Mouse (Mus musculus) intestine, embryonic 15.5 days (tissue): Measurements from ENCODE around the gene Mettl7a3. TPM values are rescaled to one million over a fixed set of nuclear protein-coding genes. Genes with fewer than 3 reads are reported as not detected.
A peak's percentile ranks its signal among the peaks of the same experiment; 100 is the strongest.
"Not testable (repeated sequence)": the region's sequence is repeated elsewhere in the genome, so short reads cannot be mapped to it uniquely, and the experiment has no call there.

Experiments
- ATAC-seq: fragments of 200-750 bp; cut with Nextera tagmentation; 2 replicates; pipeline ENCODE4 v1.8.0; 2017; ENCODE audit warnings: moderate TSS enrichment, moderate library complexity
- H3K27ac ChIP-seq: fragments of 300-500 bp; sonication (generic); 2 replicates; pipeline ENCODE4 v1.5.1; 2015; ENCODE audit warnings: mild to moderate bottlenecking, inconsistent platforms
- H3K27me3 ChIP-seq: fragments of 300-500 bp; sonication (generic); replicated peaks from 2 replicates; pipeline ENCODE4 v1.6.1; 2015; ENCODE audit warnings: inconsistent platforms
- H3K36me3 ChIP-seq: fragments of 300-500 bp; sonication (generic); 2 replicates; pipeline ENCODE4 v1.6.1; 2015; ENCODE audit warnings: inconsistent platforms
- H3K4me1 ChIP-seq: fragments of 300-500 bp; sonication (generic); replicated peaks from 2 replicates; pipeline ENCODE4 v1.6.1; 2015; ENCODE audit warnings: inconsistent platforms
- H3K4me2 ChIP-seq: fragments of 300-500 bp; sonication (generic); replicated peaks from 2 replicates; pipeline ENCODE4 v1.6.1; 2015; ENCODE audit warnings: mild to moderate bottlenecking, inconsistent platforms
- H3K4me3 ChIP-seq: fragments of 300-500 bp; sonication (generic); replicated peaks from 2 replicates; pipeline ENCODE4 v1.5.1; 2015; ENCODE audit warnings: inconsistent platforms
- H3K9ac ChIP-seq: fragments of 300-500 bp; sonication (generic); 2 replicates; pipeline ENCODE4 v1.6.1; 2015; ENCODE audit warnings: inconsistent platforms
- H3K9me3 ChIP-seq: fragments of 300-500 bp; sonication (generic); 2 replicates; pipeline ENCODE4 v1.6.1; 2016; ENCODE audit warnings: inconsistent platforms
- WGBS: fragments of 180-500 bp; shearing (Covaris S2); methylation state at CpG from one replicate; pipeline ENCODE4 v1.1.7; 2015; 5-methylcytosine and 5-hydroxymethylcytosine counted together
- polyA plus RNA-seq: library from polyadenylated mRNA; unstranded; fragments of >200 nt; fragmentation: Nextera tagmentation; extraction: Ambion mirVana; gene quantifications from 2 replicates; pipeline ENCODE4 v1.2.1, GENCODE M21; 2015

Gene Mettl7a3
- polyA plus RNA-seq, 1 experiment from 2014 or later, result 0.21 TPM

DNA sequence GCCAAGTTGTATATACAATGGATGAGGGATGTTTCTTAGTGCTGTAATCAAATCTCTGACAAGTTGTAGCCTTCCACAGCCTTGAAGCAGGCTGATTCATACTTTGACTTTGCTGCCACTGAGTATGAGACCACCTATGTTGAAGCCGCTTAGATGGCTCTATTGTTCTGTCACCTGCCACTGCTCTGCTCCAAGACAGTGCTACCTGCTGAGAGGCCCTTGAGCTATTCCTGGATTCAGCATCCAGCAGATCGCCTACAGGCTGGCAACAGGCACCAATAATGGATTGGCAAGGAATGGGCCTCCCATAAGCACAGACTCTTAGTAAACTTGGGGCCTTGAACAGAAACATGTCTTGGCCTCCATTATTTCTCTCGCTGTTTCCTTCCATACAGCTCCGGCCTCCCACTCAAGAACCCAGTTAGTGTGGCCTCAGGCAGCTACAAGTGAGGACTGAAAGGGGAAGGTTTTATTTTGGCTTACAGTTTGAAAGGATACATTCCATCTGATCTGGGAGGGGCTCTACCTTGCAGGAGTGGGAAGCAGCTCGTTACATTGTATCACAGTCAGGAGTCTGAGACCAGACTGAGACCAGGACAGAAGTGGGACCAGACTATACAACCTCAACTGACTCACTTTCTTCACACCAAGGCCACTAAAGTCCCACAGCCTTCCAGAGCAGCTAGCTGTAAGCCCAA, 20.1 kb upstream of the Mettl7a3 start:
- no peak overlapping the region for H3K27ac ChIP-seq
- H3K27me3 ChIP-seq, result no peaks in the 10 kb centered on the region
- no peaks in the 10 kb centered on the region for H3K4me1 ChIP-seq
- 92% methylated on average over 5 of the region's 5 CpGs for WGBS
- no peak overlapping the region for H3K4me3 ChIP-seq
- no peaks in the 10 kb centered on the region for H3K36me3 ChIP-seq
- H3K9ac ChIP-seq, result no peak overlapping the region
- no peak overlapping the region for H3K4me2 ChIP-seq
- no peaks in the 10 kb centered on the region for H3K9me3 ChIP-seq
- ATAC-seq, result no peak

DNA sequence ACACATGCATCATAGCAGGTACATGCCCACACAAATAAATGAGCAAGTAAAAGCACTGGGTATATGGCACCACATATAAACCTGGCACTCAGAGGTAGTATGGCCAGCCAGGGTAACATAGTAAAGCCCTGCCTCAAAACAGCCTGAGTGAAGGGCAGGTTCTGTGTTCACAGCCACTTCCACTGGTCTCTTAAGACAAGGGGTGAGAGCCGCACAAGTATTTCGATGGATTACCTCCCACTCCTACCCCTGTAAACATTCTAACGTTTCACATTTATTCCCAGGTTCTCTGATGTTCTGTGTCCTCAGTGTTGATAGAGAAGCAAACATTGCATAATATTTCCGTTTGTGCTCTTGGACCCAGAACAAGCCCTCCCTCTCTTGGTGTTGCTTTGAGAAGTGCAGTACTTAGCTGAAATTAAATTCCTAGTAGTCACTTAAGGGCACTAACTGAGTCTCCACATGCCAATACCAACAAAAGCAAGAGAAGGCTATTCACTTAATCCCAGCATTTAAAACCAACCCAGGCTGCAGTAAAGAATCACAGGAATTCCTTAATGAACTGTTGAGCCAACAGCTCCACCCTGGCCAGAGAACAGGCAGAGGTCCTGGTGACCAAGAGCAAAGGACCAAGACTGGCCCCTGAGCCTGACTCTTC, 16.6 kb upstream of the Mettl7a3 start:
- H3K9ac ChIP-seq, H3K36me3 ChIP-seq, ATAC-seq, H3K9me3 ChIP-seq, H3K27ac ChIP-seq, H3K4me1 ChIP-seq, H3K27me3 ChIP-seq, H3K4me3 ChIP-seq, H3K4me2 ChIP-seq: not testable (repeated sequence)
- 39% methylated on average over 4 of the region's 4 CpGs for WGBS

- no peak overlapping the region for H3K4me3 ChIP-seq
- H3K27me3 ChIP-seq, result no peaks in the 10 kb centered on the region
- no peak for ATAC-seq
- 72% methylated on average over 1 of the region's 1 CpGs for WGBS
- H3K27ac ChIP-seq, result 0 out of 2 replicates have a peak overlapping the region, but pooled peaks have one; percentile 11
- H3K9me3 ChIP-seq, result no peaks in the 10 kb centered on the region
- no peaks in the 10 kb centered on the region for H3K36me3 ChIP-seq
- no peak overlapping the region for H3K4me2 ChIP-seq
- peaks cover 9% of the 10 kb centered on the region for H3K4me1 ChIP-seq
- H3K9ac ChIP-seq, result no peak overlapping the region
Measured at GRCm38 (mm10) chr15:100319884-100320283, 14.8 kb upstream of the Mettl7a3 start.

- Histone ChIP-seq H3K36me3 (no peaks in the 10 kb centered on the region), H3K9me3 (no peaks in the 10 kb centered on the region), H3K9ac (no peak overlapping the region), H3K4me3 (no peak overlapping the region), H3K27ac (0 out of 2 replicates have a peak overlapping the region, but pooled peaks have one; percentile 11), H3K4me2 (no peak overlapping the region), H3K27me3 (no peaks in the 10 kb centered on the region), H3K4me1 (peaks cover 9% of the 10 kb centered on the region)
- WGBS, result 34% methylated on average over 9 of the region's 9 CpGs
- peak; percentile 49; the same call in 1 of the 2 replicates for ATAC-seq
Measured at GRCm38 (mm10) chr15:100320295-100320905, 14.3 kb upstream of the Mettl7a3 start.

DNA sequence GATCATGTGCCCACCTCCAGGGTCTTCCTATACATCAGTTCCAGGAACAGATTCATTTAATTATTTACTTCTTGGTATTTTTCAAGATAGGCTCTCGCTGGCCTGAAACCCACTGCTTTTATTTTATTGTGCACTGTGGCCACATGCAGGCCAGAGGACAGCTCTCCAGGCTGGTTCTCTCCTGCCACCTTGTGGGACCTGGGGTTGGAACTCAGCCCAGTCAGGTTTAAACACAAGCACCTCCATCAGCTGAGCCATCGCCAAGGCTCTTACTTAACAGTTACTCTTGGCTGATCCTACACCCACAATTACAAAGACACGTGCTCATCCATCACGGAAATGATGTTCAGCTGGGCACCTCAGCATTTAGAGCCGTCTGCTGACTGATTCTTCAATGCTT, 13.6 kb upstream of the Mettl7a3 start:
- Histone ChIP-seq H3K27me3 (no peaks in the 10 kb centered on the region), H3K36me3 (no peaks in the 10 kb centered on the region), H3K4me1 (peaks cover 9% of the 10 kb centered on the region), H3K9ac (no peak overlapping the region), H3K4me3 (no peak overlapping the region), H3K4me2 (no peak overlapping the region), H3K9me3 (no peaks in the 10 kb centered on the region), H3K27ac (no peak overlapping the region)
- ATAC-seq, result no peak; the same call in 1 of the 2 replicates
- WGBS, result 54% methylated on average over 5 of the region's 5 CpGs

DNA sequence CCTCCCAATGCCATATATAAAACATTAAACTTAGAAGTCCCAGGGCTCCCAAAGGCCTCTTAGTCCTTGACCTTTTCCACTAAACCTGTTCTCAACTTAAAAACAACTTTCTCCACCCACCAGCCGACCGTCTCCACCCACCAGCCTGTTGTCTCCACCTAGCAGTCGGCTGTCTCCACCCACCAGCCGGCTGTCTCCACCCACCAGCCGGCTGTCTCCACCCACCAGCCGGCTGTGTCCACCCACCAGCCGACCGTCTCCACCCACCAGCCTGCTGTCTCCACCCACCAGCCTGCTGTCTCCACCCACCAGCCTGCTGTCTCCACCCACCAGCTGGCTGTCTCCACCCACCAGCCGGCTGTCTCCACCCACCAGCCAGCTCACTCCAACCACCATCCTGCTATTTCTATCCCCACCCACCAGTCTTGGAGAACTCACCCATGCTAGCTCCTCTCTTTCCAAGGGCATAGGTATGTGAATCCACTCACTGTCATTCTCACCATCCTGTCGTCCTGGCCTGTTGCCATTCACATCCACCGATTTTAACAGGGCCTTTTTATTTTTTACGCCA, 10.6 kb upstream of the Mettl7a3 start:
- Histone ChIP-seq H3K27me3 (no peaks in the 10 kb centered on the region), H3K9ac (no peak overlapping the region), H3K4me3 (no peak overlapping the region), H3K9me3 (no peaks in the 10 kb centered on the region), H3K27ac (no peak overlapping the region), H3K36me3 (no peaks in the 10 kb centered on the region), H3K4me1 (peaks cover 9% of the 10 kb centered on the region), H3K4me2 (no peak overlapping the region)
- WGBS, result 70% methylated on average over 12 of the region's 12 CpGs
- ATAC-seq, result no peak

- Histone ChIP-seq H3K27me3 (no peaks in the 10 kb centered on the region), H3K9ac (no peak overlapping the region), H3K4me1 (peaks cover 8% of the 10 kb centered on the region), H3K9me3 (no peaks in the 10 kb centered on the region), H3K4me3 (no peak overlapping the region), H3K36me3 (no peaks in the 10 kb centered on the region), H3K27ac (no peak overlapping the region), H3K4me2 (no peak overlapping the region)
- WGBS, result 87% methylated on average over 3 of the region's 3 CpGs
- no peak for ATAC-seq
Measured at GRCm38 (mm10) chr15:100325235-100325634, 9.5 kb upstream of the Mettl7a3 start.

DNA sequence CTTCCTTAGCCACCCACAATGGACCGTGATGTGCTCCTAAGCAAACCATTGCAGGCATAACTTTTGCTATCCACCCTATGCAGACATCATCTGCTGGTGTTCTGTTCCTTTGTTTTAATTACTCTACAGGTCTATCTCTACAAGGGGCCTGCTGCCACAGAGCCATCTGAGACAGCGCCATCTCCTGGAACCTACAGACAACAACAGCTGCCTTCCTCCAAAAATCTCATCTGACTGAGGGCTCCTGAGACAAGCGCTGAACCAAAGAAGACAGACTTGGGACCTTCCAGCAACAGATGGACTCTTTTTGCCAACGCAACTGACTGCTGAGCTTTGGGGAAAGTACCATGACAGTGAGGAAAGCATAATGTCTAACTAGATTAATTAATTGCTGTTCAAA, 6.6 kb upstream of the Mettl7a3 start:
- not testable (repeated sequence) for ATAC-seq, H3K27me3 ChIP-seq, H3K36me3 ChIP-seq, H3K4me3 ChIP-seq, H3K27ac ChIP-seq, H3K4me1 ChIP-seq, H3K9me3 ChIP-seq, H3K4me2 ChIP-seq, H3K9ac ChIP-seq
- 78% methylated on average over 4 of the region's 4 CpGs for WGBS

DNA sequence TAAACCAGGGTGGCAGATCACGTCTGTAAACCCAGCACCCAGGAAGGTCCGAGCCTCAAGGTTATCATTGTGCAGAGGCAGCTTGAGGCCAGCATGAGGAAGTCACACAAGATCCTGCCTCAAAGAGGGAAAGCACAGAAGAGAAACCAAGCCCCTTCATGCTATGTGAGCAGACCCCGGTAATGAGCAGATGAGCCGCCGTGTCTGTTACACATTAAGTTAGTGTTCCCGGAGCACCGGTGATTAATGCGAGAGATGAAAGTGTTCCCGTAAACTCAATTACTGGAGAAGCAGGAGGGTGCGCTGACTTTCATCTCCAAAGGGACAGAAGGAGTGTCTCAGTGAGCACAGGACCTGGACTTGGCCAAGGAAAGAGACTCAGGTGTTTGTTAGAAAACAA, 5.4 kb upstream of the Mettl7a3 start:
- H3K4me1 ChIP-seq, H3K27me3 ChIP-seq, H3K9ac ChIP-seq, H3K36me3 ChIP-seq, H3K4me2 ChIP-seq, H3K4me3 ChIP-seq, ATAC-seq, H3K27ac ChIP-seq, H3K9me3 ChIP-seq: not testable (repeated sequence)
- WGBS, result 54% methylated on average over 10 of the region's 10 CpGs

GRCm38 (mm10) chr15:100330739-100331138, 4.0 kb upstream of the Mettl7a3 start:
- WGBS, result 76% methylated on average over 7 of the region's 7 CpGs

DNA sequence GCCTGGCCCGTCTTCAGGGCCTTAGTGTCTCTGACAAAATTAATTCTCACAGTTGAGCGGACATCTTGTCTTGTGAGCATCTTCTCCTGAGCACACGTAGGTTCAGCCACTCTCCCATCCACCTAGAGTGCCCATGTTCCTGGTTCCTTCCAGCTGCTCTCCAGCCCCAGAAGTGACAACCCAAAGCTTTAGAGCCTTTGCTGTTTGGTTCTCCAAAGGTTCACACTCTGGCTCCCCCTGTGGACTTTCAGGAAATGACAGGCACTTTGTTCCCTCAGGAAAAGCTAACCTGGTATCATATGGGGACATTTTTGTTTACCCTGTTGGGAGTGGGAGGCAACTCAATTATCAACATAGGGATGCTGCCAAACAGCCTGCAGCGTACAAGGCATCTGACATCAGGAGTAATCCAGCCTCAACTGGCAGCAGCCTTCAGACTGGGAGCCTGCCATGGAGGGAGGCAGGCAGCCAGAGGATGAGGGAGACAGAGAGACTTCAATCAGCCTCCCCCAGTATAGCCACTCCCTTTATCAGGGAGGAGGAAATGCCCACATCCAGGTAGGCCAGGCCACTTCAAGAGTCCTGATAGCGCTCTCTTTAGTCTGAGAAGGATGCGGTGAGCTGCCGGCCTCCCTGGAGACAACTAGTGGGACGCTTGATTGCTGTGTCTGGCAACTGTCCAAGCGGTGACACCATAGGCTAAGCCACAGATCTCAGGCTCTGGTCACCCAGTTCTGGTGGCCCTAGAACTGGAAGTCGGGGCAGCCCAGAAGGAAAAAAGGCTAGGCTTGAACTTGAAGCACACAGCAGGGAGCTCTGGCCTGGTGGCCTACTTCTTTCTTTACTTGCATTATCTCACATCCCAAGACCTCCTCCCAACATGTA, 2.4 kb upstream of the Mettl7a3 start:
- not testable (repeated sequence) for H3K27ac ChIP-seq, H3K36me3 ChIP-seq, H3K27me3 ChIP-seq, H3K4me1 ChIP-seq, H3K9ac ChIP-seq, H3K4me2 ChIP-seq, H3K4me3 ChIP-seq, H3K9me3 ChIP-seq
- WGBS, result 52% methylated on average over 3 of the region's 10 CpGs
- peak; percentile 34; the same call in 1 of the 2 replicates for ATAC-seq

More at GRCm38 (mm10) chr15:100330739-100331138, 4.0 kb upstream of the Mettl7a3 start:
- H3K9ac ChIP-seq, result no peak overlapping the region
- no peaks in the 10 kb centered on the region for H3K27me3 ChIP-seq
- no peaks in the 10 kb centered on the region for H3K36me3 ChIP-seq
- H3K4me1 ChIP-seq, result no peaks in the 10 kb centered on the region
- H3K4me3 ChIP-seq, result no peak overlapping the region
- H3K27ac ChIP-seq, result no peak overlapping the region
- no peak for ATAC-seq
- no peak overlapping the region for H3K4me2 ChIP-seq
- no peaks in the 10 kb centered on the region for H3K9me3 ChIP-seq

DNA sequence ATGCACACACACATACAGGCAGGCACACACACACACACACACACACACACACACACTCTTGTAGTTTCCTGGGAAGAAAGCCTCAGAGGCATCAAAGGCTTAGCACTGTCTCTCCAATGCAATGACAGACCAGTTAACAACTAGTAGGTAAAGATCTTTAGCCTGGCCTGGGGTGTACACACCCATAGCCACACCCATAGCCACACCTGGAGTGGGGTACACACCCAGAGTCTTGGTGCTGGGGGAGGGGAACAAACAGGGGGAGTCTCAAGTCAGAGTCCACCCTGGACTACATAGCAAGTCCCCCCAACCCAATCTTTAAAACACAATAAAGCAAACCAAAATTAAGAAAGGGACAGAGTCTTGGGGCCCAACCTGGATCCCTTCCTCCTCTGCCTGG, 2.6 kb downstream of the Mettl7a3 start:
- not testable (repeated sequence) for H3K4me1 ChIP-seq, H3K4me2 ChIP-seq, H3K4me3 ChIP-seq, H3K27me3 ChIP-seq, H3K9me3 ChIP-seq, H3K9ac ChIP-seq, H3K27ac ChIP-seq, H3K36me3 ChIP-seq
- peak; percentile 71 for ATAC-seq
